Comparison of ENCODE assay signal across 20 mouse cellular contexts in the genomic region with DNA sequence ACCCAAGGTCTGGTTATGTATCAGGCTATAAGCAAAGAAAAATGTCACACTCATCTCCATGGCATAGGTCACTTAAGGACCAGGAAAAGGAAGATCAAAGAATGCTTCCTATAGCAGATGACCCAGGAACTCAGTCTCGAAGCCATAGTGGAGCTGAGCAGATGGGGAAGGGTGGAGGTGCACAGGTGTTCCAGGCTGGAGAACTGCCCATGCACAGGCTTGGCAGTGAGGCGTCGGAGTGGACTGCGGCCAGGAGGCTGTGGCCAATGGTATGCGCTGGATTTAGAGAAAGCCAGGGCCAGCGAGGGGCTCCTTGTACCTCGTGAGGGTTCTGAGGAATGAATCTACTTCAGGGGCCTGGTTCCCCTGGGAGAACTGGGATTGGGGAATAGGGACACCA.
DNase-seq lines count a peak whose midpoint lies in the region.
"Had no signal": no experiment of that assay in that cellular context is flagged by ENCODE, and none has a peak within 500 bp of the region (broad histone marks: within the 10 kb centered on the region; RNA-seq: fewer than 3 reads in every experiment).

No protein-coding gene starts in this region.

- intact Hi-C loops in left cerebral cortex, postnatal 4 days (cut with DNase I), result no loop called here
- intact Hi-C loops in left cerebral cortex, postnatal 14 days (cut with DNase I), result no loop called here

- DNase-seq in left cerebral cortex, postnatal 4 days, result peak; percentile 81
- DNase-seq in left cerebral cortex, postnatal 14 days (ENCODE audit: low spot score in 2 of 2), result no peak
- DNase-seq in cerebellum, adult 18-20 months, result peak; percentile 85 to 90
- peak; percentile 90 to 92 for DNase-seq in cerebellum, postnatal 10 days
- DNase-seq in urinary bladder, postnatal 36 days (ENCODE audit: low spot score in 2 of 2), result no peak
- DNase-seq in neural tube, embryonic 10.5 days (ENCODE audit: extremely low spot score, low spot score), result no peak
- DNase-seq in gastrocnemius, adult 18-20 months (ENCODE audit: low spot score), result no peak
- DNase-seq: adrenal gland, postnatal 14 days; heart, adult 2 months; heart, postnatal 4 days; kidney, adult 8-10 months; kidney, postnatal 4 days; liver; lung, adult 2 months; lung, postnatal 10 days; midbrain, embryonic 14.5 days; right cerebral cortex, adult 18-20 months; spleen, adult 18-20 months; thymus, adult 2 months; thymus, postnatal 36 days had no signal

Comparison
In these comparisons a context has a peak if more than half of its experiments do, and no peak if none do; other contexts are left out.
1. DNase-seq: peak in left cerebral cortex, postnatal 4 days (single experiment), cerebellum, adult 18-20 months (2 of 2) and cerebellum, postnatal 10 days (2 of 2); none in left cerebral cortex, postnatal 14 days (0 of 2), urinary bladder, postnatal 36 days (0 of 2), neural tube, embryonic 10.5 days (single experiment) and gastrocnemius, adult 18-20 months (single experiment).